In genomic region chr2:92514961-92515360, GRCm38 (mm10) we compare ENCODE assay signal across 17 mouse cellular contexts.
"Had no signal": no experiment of that assay in that cellular context is flagged by ENCODE, and none has a peak within 500 bp of the region (broad histone marks: within the 10 kb centered on the region; RNA-seq: fewer than 3 reads in every experiment).

No protein-coding gene starts in this region.

- H3K27me3 ChIP-seq: limb, embryonic 13.5 days; liver, embryonic 15.5 days; midbrain, embryonic 13.5 days; neural tube, embryonic 13.5 days had no signal

- H3K4me3 ChIP-seq: layer of hippocampus, adult 2 months; limb, embryonic 13.5 days; liver, embryonic 15.5 days; megakaryocyte, embryonic 14.5 days; midbrain, embryonic 13.5 days; neural tube, embryonic 13.5 days had no signal

- H3K4me2 ChIP-seq: limb, embryonic 13.5 days; liver, embryonic 15.5 days; lung, embryonic 14.5 days; midbrain, embryonic 13.5 days; neural tube, embryonic 13.5 days had no signal

- H3K9me3 ChIP-seq: limb, embryonic 13.5 days; liver, embryonic 15.5 days; midbrain, embryonic 13.5 days; neural tube, embryonic 13.5 days had no signal

- H3K4me1 ChIP-seq: liver, embryonic 15.5 days; midbrain, embryonic 13.5 days; neural tube, embryonic 13.5 days had no signal

- H3K27ac ChIP-seq: layer of hippocampus, adult 2 months; limb, embryonic 13.5 days; liver, embryonic 15.5 days; midbrain, embryonic 13.5 days; neural tube, embryonic 13.5 days; stomach, postnatal 0 days had no signal

- H3K36me3 ChIP-seq: limb, embryonic 13.5 days; liver, embryonic 15.5 days; midbrain, embryonic 13.5 days; neural tube, embryonic 13.5 days had no signal

- DNase-seq: kidney, adult 8-10 months; kidney, postnatal 10 days; kidney, postnatal 4 days; lung, embryonic 14.5 days; lung, postnatal 10 days; lung, postnatal 4 days; right cerebral cortex, postnatal 14 days; thymus, adult 2 months; thymus, postnatal 25 days had no signal

- H3K9ac ChIP-seq: limb, embryonic 13.5 days; liver, embryonic 15.5 days; lung, embryonic 14.5 days; midbrain, embryonic 13.5 days; neural tube, embryonic 13.5 days had no signal

- ATAC-seq: intestine, postnatal 0 days; midbrain, embryonic 13.5 days had no signal
